Mouse (Mus musculus): Measurements from ENCODE around the gene Ddo. TPM values are rescaled to one million over a fixed set of nuclear protein-coding genes. Genes with fewer than 3 reads are reported as not detected.

Gene Ddo
- total and polyA plus RNA-seq, 3 experiments = 0.16 TPM; not detected in 2

- no peaks in the 10 kb centered on the region for H3K36me3 ChIP-seq (replicated peaks)
- no peak overlapping the region for H3K4me3 ChIP-seq (ENCODE audit: low read depth, low read length)
- H3K4me1 ChIP-seq (ENCODE audit: insufficient read depth, low read depth, low read length) = no peaks in the 10 kb centered on the region
- ATAC-seq (ENCODE audit: extremely low read depth, insufficient number of reproducible peaks, low FRiP score, poor library complexity, severe bottlenecking) = no peak
- no peaks in the 10 kb centered on the region for H3K9me3 ChIP-seq (replicated peaks)
- no peak for TF ChIP-seq GATA1 (IDR thresholded peaks at IDR 0.05; ENCODE audit: borderline replicate concordance, low read length)
- no peak for TF ChIP-seq GATA2 (IDR thresholded peaks at IDR 0.05; ENCODE audit: borderline replicate concordance, low read depth, low read length)
- TF ChIP-seq CTCF (IDR thresholded peaks at IDR 0.05; ENCODE audit: low read depth, low read length) = no peak
- TF ChIP-seq TAL1 (conservative IDR thresholded peaks at IDR 0.05; ENCODE audit: low read depth, low read length) = no peak
- TF ChIP-seq POLR2AphosphoS5 (IDR thresholded peaks at IDR 0.05; ENCODE audit: insufficient replicate concordance, low read depth, low read length) = no peak
- H3K27me3 ChIP-seq (ENCODE audit: insufficient read depth, low read length) = peaks cover 8% of the 10 kb centered on the region; the same call in 1 of the 2 replicates
- no peak for DNase-seq (ENCODE audit: low spot score)
These were observed 52.7 kb downstream of the Ddo start for GRCm38 (mm10) chr10:40682470-40682869.

DNA sequence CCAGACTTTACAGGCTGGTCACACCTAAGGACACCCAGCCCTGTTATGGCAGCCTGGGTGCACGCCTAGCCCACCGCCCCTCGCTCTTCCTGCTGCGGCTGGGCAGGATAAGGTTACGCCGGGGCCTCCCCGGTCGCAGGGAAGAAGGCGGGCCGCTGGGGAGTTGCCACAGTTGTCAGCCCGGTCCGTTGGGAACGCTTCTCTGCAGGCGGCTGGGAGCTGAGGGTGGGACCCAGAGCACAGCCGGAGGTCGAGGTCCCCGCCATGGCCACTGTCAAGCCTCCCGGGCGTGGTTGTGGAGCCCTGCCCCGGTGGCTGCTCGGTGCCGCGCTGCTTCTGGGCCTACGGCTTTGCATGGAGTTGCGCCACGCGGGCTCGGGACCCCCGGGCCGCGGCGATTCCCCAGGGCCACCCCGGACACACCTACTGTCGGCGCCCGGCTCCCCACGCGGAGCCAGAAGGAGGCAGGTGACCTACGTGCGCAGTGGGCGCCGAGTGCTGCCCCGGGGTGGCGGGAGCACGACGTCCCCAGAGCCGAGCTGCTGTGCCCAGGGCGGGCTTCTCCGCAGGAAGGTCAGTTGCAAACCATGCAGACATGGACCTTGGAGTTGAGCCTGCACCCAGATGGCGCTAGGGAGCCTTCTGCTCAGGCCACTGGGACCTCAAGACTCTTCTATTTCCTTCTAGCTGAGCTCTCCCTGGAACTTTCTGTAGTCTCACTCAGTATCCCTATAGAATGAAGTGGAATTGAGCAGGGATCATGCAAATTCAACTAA is 53.5 kb downstream of the Ddo start, which contains the start of gene Mettl24:
Mettl24 (plus strand) TSS at position 191 of the 776 bp plus-strand sequence.
- no peaks in the 10 kb centered on the region for H3K36me3 ChIP-seq (replicated peaks)
- DNase-seq (ENCODE audit: low spot score) (no peak), ATAC-seq (ENCODE audit: extremely low read depth, insufficient number of reproducible peaks, low FRiP score, poor library complexity, severe bottlenecking) (no peak)
- H3K4me3 ChIP-seq (ENCODE audit: low read depth, low read length) = no peak within 1 kb of the TSS
- no peaks in the 10 kb centered on the region for H3K9me3 ChIP-seq (replicated peaks)
- no peaks in the 10 kb centered on the region for H3K4me1 ChIP-seq (ENCODE audit: insufficient read depth, low read depth, low read length)
- H3K27me3 ChIP-seq (ENCODE audit: insufficient read depth, low read length) = peaks cover 8% of the 10 kb centered on the region; the same call in 1 of the 2 replicates
- TF ChIP-seq POLR2AphosphoS5 (IDR thresholded peaks at IDR 0.05; ENCODE audit: insufficient replicate concordance, low read depth, low read length) (no peak), CTCF (IDR thresholded peaks at IDR 0.05; ENCODE audit: low read depth, low read length) (no peak), GATA2 (IDR thresholded peaks at IDR 0.05; ENCODE audit: borderline replicate concordance, low read depth, low read length) (no peak), GATA1 (IDR thresholded peaks at IDR 0.05; ENCODE audit: borderline replicate concordance, low read length) (no peak), TAL1 (conservative IDR thresholded peaks at IDR 0.05; ENCODE audit: low read depth, low read length) (no peak)

DNA sequence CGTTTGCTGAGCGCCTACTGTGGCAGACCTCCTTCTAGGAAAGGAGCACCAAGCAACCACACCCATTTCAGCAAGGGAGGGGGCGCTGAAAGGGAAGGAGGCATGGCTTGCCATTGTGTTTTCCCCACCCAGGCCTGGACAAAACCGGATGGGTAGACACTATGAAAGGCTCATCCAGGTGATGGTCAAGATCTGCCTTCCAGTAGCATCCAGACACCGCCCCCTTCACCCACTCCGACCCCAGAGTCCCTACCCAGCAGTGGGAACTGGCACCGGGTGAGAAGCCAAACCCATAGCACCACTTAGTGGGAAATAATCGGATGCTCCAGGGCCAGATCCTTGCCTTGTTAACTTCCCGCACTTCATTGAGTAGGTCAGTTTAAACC is 54.0 kb downstream of the Ddo start:
- H3K27me3 ChIP-seq (ENCODE audit: insufficient read depth, low read length) = peaks cover 8% of the 10 kb centered on the region; the same call in 1 of the 2 replicates
- H3K4me3 ChIP-seq (ENCODE audit: low read depth, low read length) = no peak overlapping the region
- H3K36me3 ChIP-seq (replicated peaks) = no peaks in the 10 kb centered on the region
- ATAC-seq (ENCODE audit: extremely low read depth, insufficient number of reproducible peaks, low FRiP score, poor library complexity, severe bottlenecking) (no peak), DNase-seq (ENCODE audit: low spot score) (no peak)
- TF ChIP-seq GATA2 (IDR thresholded peaks at IDR 0.05; ENCODE audit: borderline replicate concordance, low read depth, low read length) (no peak), CTCF (IDR thresholded peaks at IDR 0.05; ENCODE audit: low read depth, low read length) (no peak), TAL1 (conservative IDR thresholded peaks at IDR 0.05; ENCODE audit: low read depth, low read length) (no peak)
- H3K9me3 ChIP-seq (replicated peaks) = no peaks in the 10 kb centered on the region
- no peaks in the 10 kb centered on the region for H3K4me1 ChIP-seq (ENCODE audit: insufficient read depth, low read depth, low read length)

DNA sequence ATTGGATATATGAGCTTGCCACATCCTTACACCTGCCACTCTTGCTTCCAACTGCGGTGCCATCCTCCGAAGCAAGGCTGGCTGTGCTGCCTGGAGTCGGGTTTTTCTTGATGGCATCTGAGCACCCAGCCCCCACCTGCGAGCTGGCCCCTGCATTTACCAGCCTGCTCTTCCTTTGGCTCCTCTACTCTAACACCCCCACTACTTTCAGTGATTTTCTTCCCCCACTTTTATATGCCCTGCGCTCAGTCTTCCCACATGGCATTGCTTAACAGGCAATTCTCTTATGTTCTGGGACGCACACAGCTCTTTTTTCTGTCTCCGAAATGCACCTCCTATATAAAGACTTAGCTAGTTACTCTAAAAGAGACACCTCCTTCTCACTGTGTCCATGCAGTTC is 54.5 kb downstream of the Ddo start:
- Histone ChIP-seq H3K4me1 (ENCODE audit: insufficient read depth, low read depth, low read length) (no peaks in the 10 kb centered on the region), H3K9me3 (replicated peaks) (no peaks in the 10 kb centered on the region), H3K27me3 (ENCODE audit: insufficient read depth, low read length) (peaks cover 8% of the 10 kb centered on the region; the same call in 1 of the 2 replicates), H3K36me3 (replicated peaks) (no peaks in the 10 kb centered on the region), H3K4me3 (ENCODE audit: low read depth, low read length) (no peak overlapping the region)
- DNase-seq (ENCODE audit: low spot score) = no peak
- no peak for ATAC-seq (ENCODE audit: extremely low read depth, insufficient number of reproducible peaks, low FRiP score, poor library complexity, severe bottlenecking)
- TF ChIP-seq POLR2AphosphoS5 (IDR thresholded peaks at IDR 0.05; ENCODE audit: insufficient replicate concordance, low read depth, low read length) (no peak), CTCF (IDR thresholded peaks at IDR 0.05; ENCODE audit: low read depth, low read length) (no peak), GATA2 (IDR thresholded peaks at IDR 0.05; ENCODE audit: borderline replicate concordance, low read depth, low read length) (no peak), TAL1 (conservative IDR thresholded peaks at IDR 0.05; ENCODE audit: low read depth, low read length) (no peak), GATA1 (IDR thresholded peaks at IDR 0.05; ENCODE audit: borderline replicate concordance, low read length) (no peak)

DNA sequence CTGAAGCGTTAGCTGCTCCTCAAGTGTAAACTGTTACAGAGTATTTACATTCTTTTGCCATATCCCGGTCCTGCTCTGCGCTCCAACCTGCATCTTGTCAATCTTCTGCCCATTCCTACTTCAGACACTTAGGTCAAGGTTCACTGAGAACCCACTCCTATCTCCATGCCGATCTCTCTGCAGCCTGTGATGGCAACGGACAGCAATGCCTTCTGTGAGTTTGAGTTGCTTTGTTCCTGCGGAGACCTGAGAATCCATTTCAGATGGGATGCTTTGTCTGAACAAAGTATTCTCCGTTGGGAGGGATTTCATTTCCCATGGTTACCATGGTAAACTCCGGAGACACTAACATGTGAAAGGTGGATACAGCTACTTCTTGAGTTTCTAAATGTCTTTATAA is 55.8 kb downstream of the Ddo start:
- ATAC-seq (ENCODE audit: extremely low read depth, insufficient number of reproducible peaks, low FRiP score, poor library complexity, severe bottlenecking) (no peak), DNase-seq (ENCODE audit: low spot score) (no peak)
- no peaks in the 10 kb centered on the region for H3K36me3 ChIP-seq (replicated peaks)
- TF ChIP-seq GATA2 (IDR thresholded peaks at IDR 0.05; ENCODE audit: borderline replicate concordance, low read depth, low read length) (no peak), TAL1 (conservative IDR thresholded peaks at IDR 0.05; ENCODE audit: low read depth, low read length) (no peak), POLR2AphosphoS5 (IDR thresholded peaks at IDR 0.05; ENCODE audit: insufficient replicate concordance, low read depth, low read length) (no peak), CTCF (IDR thresholded peaks at IDR 0.05; ENCODE audit: low read depth, low read length) (no peak), GATA1 (IDR thresholded peaks at IDR 0.05; ENCODE audit: borderline replicate concordance, low read length) (no peak)
- H3K9me3 ChIP-seq (replicated peaks) = no peaks in the 10 kb centered on the region
- H3K27me3 ChIP-seq (ENCODE audit: insufficient read depth, low read length) = peaks cover 8% of the 10 kb centered on the region; the same call in 1 of the 2 replicates
- no peaks in the 10 kb centered on the region for H3K4me1 ChIP-seq (ENCODE audit: insufficient read depth, low read depth, low read length)
- no peak overlapping the region for H3K4me3 ChIP-seq (ENCODE audit: low read depth, low read length)

GRCm38 (mm10) chr10:40686976-40687375 is 57.2 kb downstream of the Ddo start:
- no peak overlapping the region for H3K4me3 ChIP-seq (ENCODE audit: low read depth, low read length)
- no peak for TF ChIP-seq POLR2AphosphoS5 (IDR thresholded peaks at IDR 0.05; ENCODE audit: insufficient replicate concordance, low read depth, low read length)
- TF ChIP-seq GATA1 (IDR thresholded peaks at IDR 0.05; ENCODE audit: borderline replicate concordance, low read length) = no peak
- TF ChIP-seq GATA2 (IDR thresholded peaks at IDR 0.05; ENCODE audit: borderline replicate concordance, low read depth, low read length) = no peak
- TF ChIP-seq TAL1 (conservative IDR thresholded peaks at IDR 0.05; ENCODE audit: low read depth, low read length) = no peak
- TF ChIP-seq CTCF (IDR thresholded peaks at IDR 0.05; ENCODE audit: low read depth, low read length) = no peak
- peaks cover 8% of the 10 kb centered on the region; the same call in 1 of the 2 replicates for H3K27me3 ChIP-seq (ENCODE audit: insufficient read depth, low read length)
- ATAC-seq (ENCODE audit: extremely low read depth, insufficient number of reproducible peaks, low FRiP score, poor library complexity, severe bottlenecking) (no peak), DNase-seq (ENCODE audit: low spot score) (no peak)
- H3K4me1 ChIP-seq (ENCODE audit: insufficient read depth, low read depth, low read length) = no peaks in the 10 kb centered on the region
- no peaks in the 10 kb centered on the region for H3K9me3 ChIP-seq (replicated peaks)
- no peaks in the 10 kb centered on the region for H3K36me3 ChIP-seq (replicated peaks)

Measured in G1E (cell line).